Mouse (Mus musculus) embryonic facial prominence, embryonic 12.5 days (tissue): ENCODE data around the gene Rasal3. TPM values are rescaled to one million over a fixed set of nuclear protein-coding genes. Genes with fewer than 3 reads are reported as not detected.

Source experiments
- ATAC-seq: fragments of 200-750 bp; cut with Nextera tagmentation; 2 replicates; pipeline ENCODE4 v1.8.0; 2017; ENCODE audit not compliant: insufficient number of reproducible peaks, insufficient read depth, low FRiP score, low TSS enrichment
- H3K27ac ChIP-seq: fragments of 300-500 bp; sonication (generic); 2 replicates; pipeline ENCODE4 v1.5.1; 2016; ENCODE audit warnings: mild to moderate bottlenecking
- H3K27me3 ChIP-seq: fragments of 300-500 bp; sonication (generic); 2 replicates; pipeline ENCODE4 v1.6.1; 2016; ENCODE audit warnings: mild to moderate bottlenecking, moderate library complexity
- H3K36me3 ChIP-seq: fragments of 300-500 bp; sonication (generic); 2 replicates; pipeline ENCODE4 v1.6.1; 2016; ENCODE audit warnings: mild to moderate bottlenecking
- H3K4me1 ChIP-seq: fragments of 300-500 bp; sonication (generic); 2 replicates; pipeline ENCODE4 v1.6.1; 2016
- H3K4me2 ChIP-seq: fragments of 300-500 bp; sonication (generic); replicated peaks from 2 replicates; pipeline ENCODE4 v1.6.1; 2016; ENCODE audit warnings: mild to moderate bottlenecking, moderate library complexity
- H3K4me3 ChIP-seq: fragments of 300-500 bp; sonication (generic); 2 replicates; pipeline ENCODE4 v1.5.1; 2016; ENCODE audit warnings: mild to moderate bottlenecking
- H3K9ac ChIP-seq: fragments of 300-500 bp; sonication (generic); 2 replicates; pipeline ENCODE4 v1.6.1; 2016; ENCODE audit warnings: mild to moderate bottlenecking, moderate library complexity
- H3K9me3 ChIP-seq: fragments of 300-500 bp; sonication (generic); 2 replicates; pipeline ENCODE4 v1.6.1; 2016; ENCODE audit warnings: mild to moderate bottlenecking, moderate library complexity
- WGBS: fragments of 180-500 bp; shearing (Covaris S2); methylation state at CpG from one replicate; pipeline ENCODE4 v1.1.7; 2016; 5-methylcytosine and 5-hydroxymethylcytosine counted together
- polyA plus RNA-seq: library from polyadenylated mRNA; unstranded; fragments of >200 nt; fragmentation: Nextera tagmentation; extraction: Ambion mirVana; gene quantifications from 2 replicates; pipeline ENCODE4 v1.2.1, GENCODE M21; 2016

The Rasal3 gene
- polyA plus RNA-seq, 1 experiment from 2014 or later: 0.69 TPM

GRCm38 (mm10) chr17:32388370-32389100 lies 14.8 kb downstream of the Rasal3 start:
- Histone ChIP-seq H3K9ac (peak overlapping the region; percentile 71), H3K4me1 (peaks cover 6% of the 10 kb centered on the region; the same call in 1 of the 2 replicates), H3K36me3 (peaks cover 15% of the 10 kb centered on the region), H3K9me3 (no peaks in the 10 kb centered on the region), H3K27me3 (peaks cover 28% of the 10 kb centered on the region), H3K4me3 (peak overlapping the region; percentile 79), H3K4me2 (peak overlapping the region; percentile 94), H3K27ac (peak overlapping the region; percentile 72)
- ATAC-seq: peak; percentile 42; the same call in 1 of the 2 replicates
- 1% methylated on average over 23 of the region's 39 CpGs for WGBS

- Histone ChIP-seq H3K4me1 (peaks cover 6% of the 10 kb centered on the region; the same call in 1 of the 2 replicates), H3K4me2 (peak overlapping the region; percentile 94), H3K27me3 (peaks cover 22% of the 10 kb centered on the region), H3K27ac (no peak overlapping the region), H3K36me3 (peaks cover 17% of the 10 kb centered on the region), H3K4me3 (peak overlapping the region; percentile 79), H3K9ac (no peak overlapping the region), H3K9me3 (no peaks in the 10 kb centered on the region)
- 24% methylated on average over 7 of the region's 7 CpGs for WGBS
- no peak for ATAC-seq
Observed at GRCm38 (mm10) chr17:32387986-32388369, 15.4 kb downstream of the Rasal3 start.

GRCm38 (mm10) chr17:32386659-32387432 lies 16.5 kb downstream of the Rasal3 start:
- WGBS: 70% methylated on average over 9 of the region's 9 CpGs
- H3K27ac ChIP-seq: no peak overlapping the region
- H3K27me3 ChIP-seq: peaks cover 11% of the 10 kb centered on the region
- no peaks in the 10 kb centered on the region for H3K9me3 ChIP-seq
- peaks cover 17% of the 10 kb centered on the region for H3K36me3 ChIP-seq
- no peak overlapping the region for H3K4me2 ChIP-seq
- H3K4me3 ChIP-seq: no peak overlapping the region
- H3K4me1 ChIP-seq: peaks cover 6% of the 10 kb centered on the region; the same call in 1 of the 2 replicates
- no peak for ATAC-seq
- H3K9ac ChIP-seq: no peak overlapping the region

GRCm38 (mm10) chr17:32383661-32384060 lies 19.7 kb downstream of the Rasal3 start:
- WGBS: 92% methylated on average over 5 of the region's 5 CpGs
- no peak for ATAC-seq
- H3K4me2 ChIP-seq: no peak overlapping the region
- H3K27ac ChIP-seq: no peak overlapping the region
- H3K9ac ChIP-seq: no peak overlapping the region
- peaks cover 6% of the 10 kb centered on the region; the same call in 1 of the 2 replicates for H3K4me1 ChIP-seq
- H3K9me3 ChIP-seq: no peaks in the 10 kb centered on the region
- H3K4me3 ChIP-seq: no peak overlapping the region
- no peaks in the 10 kb centered on the region for H3K27me3 ChIP-seq
- H3K36me3 ChIP-seq: peaks cover 17% of the 10 kb centered on the region

- no peak overlapping the region for H3K4me3 ChIP-seq
- ATAC-seq: no peak
- 91% methylated on average over 7 of the region's 7 CpGs for WGBS
- H3K36me3 ChIP-seq: peaks cover 20% of the 10 kb centered on the region
- no peak overlapping the region for H3K4me2 ChIP-seq
- H3K9me3 ChIP-seq: no peaks in the 10 kb centered on the region
- no peak overlapping the region for H3K27ac ChIP-seq
- H3K9ac ChIP-seq: no peak overlapping the region
- no peaks in the 10 kb centered on the region for H3K4me1 ChIP-seq
- H3K27me3 ChIP-seq: no peaks in the 10 kb centered on the region
Observed at GRCm38 (mm10) chr17:32382576-32382975, 20.8 kb downstream of the Rasal3 start.

- Histone ChIP-seq H3K9ac (no peak overlapping the region), H3K9me3 (no peaks in the 10 kb centered on the region), H3K36me3 (peaks cover 18% of the 10 kb centered on the region; the same call in 1 of the 2 replicates), H3K27me3 (no peaks in the 10 kb centered on the region), H3K27ac (no peak overlapping the region), H3K4me1 (no peaks in the 10 kb centered on the region), H3K4me3 (no peak overlapping the region), H3K4me2 (no peak overlapping the region)
- 70% methylated on average over 2 of the region's 2 CpGs for WGBS
- ATAC-seq: no peak
Observed at GRCm38 (mm10) chr17:32378786-32379185, 24.6 kb downstream of the Rasal3 start.

- H3K9ac ChIP-seq: no peak overlapping the region
- no peaks in the 10 kb centered on the region for H3K27me3 ChIP-seq
- 87% methylated on average over 9 of the region's 9 CpGs for WGBS
- ATAC-seq: no peak
- no peak overlapping the region for H3K4me3 ChIP-seq
- H3K4me2 ChIP-seq: no peak overlapping the region
- peaks cover 14% of the 10 kb centered on the region; the same call in 1 of the 2 replicates for H3K36me3 ChIP-seq
- no peak overlapping the region for H3K27ac ChIP-seq
- no peaks in the 10 kb centered on the region for H3K4me1 ChIP-seq
- no peaks in the 10 kb centered on the region for H3K9me3 ChIP-seq
Observed at GRCm38 (mm10) chr17:32377137-32377536, 26.2 kb downstream of the Rasal3 start.

- Histone ChIP-seq H3K4me2 (no peak overlapping the region), H3K36me3 (peaks cover 14% of the 10 kb centered on the region; the same call in 1 of the 2 replicates), H3K27me3 (no peaks in the 10 kb centered on the region), H3K4me1 (no peaks in the 10 kb centered on the region), H3K9me3 (no peaks in the 10 kb centered on the region), H3K9ac (no peak overlapping the region), H3K27ac (0 out of 2 replicates have a peak overlapping the region, but pooled peaks have one; percentile 11), H3K4me3 (no peak overlapping the region)
- no peak for ATAC-seq
- WGBS: 85% methylated on average over 15 of the region's 15 CpGs
Observed at GRCm38 (mm10) chr17:32376475-32376874, 26.9 kb downstream of the Rasal3 start.

GRCm38 (mm10) chr17:32368991-32369578 lies 34.3 kb downstream of the Rasal3 start:
- no peaks in the 10 kb centered on the region for H3K9me3 ChIP-seq
- ATAC-seq: peak; percentile 49; the same call in 1 of the 2 replicates
- no peak overlapping the region for H3K27ac ChIP-seq
- 0 out of 2 replicates have a peak, but pooled peaks cover 7% of the 10 kb centered on the region for H3K36me3 ChIP-seq
- peak overlapping the region; percentile 27 for H3K4me3 ChIP-seq
- no peaks in the 10 kb centered on the region for H3K27me3 ChIP-seq
- peaks cover 6% of the 10 kb centered on the region; the same call in 1 of the 2 replicates for H3K4me1 ChIP-seq
- H3K9ac ChIP-seq: no peak overlapping the region
- H3K4me2 ChIP-seq: peak overlapping the region; percentile 43
- WGBS: 10% methylated on average over 13 of the region's 17 CpGs

- Histone ChIP-seq H3K4me1 (peaks cover 14% of the 10 kb centered on the region), H3K9me3 (no peaks in the 10 kb centered on the region), H3K36me3 (0 out of 2 replicates have a peak, but pooled peaks cover 7% of the 10 kb centered on the region), H3K4me3 (no peak overlapping the region), H3K27me3 (no peaks in the 10 kb centered on the region), H3K4me2 (no peak overlapping the region), H3K9ac (no peak overlapping the region), H3K27ac (no peak overlapping the region)
- no peak for ATAC-seq
- 85% methylated on average over 11 of the region's 11 CpGs for WGBS
Observed at GRCm38 (mm10) chr17:32367706-32368105, 35.7 kb downstream of the Rasal3 start.

- H3K4me3 ChIP-seq: no peak overlapping the region
- H3K27ac ChIP-seq: no peak overlapping the region
- no peak overlapping the region; the same call in 1 of the 2 replicates for H3K4me2 ChIP-seq
- H3K36me3 ChIP-seq: peaks cover 27% of the 10 kb centered on the region
- no peak for ATAC-seq
- H3K4me1 ChIP-seq: peaks cover 17% of the 10 kb centered on the region
- 80% methylated on average over 1 of the region's 1 CpGs for WGBS
- H3K9ac ChIP-seq: no peak overlapping the region
- H3K9me3 ChIP-seq: no peaks in the 10 kb centered on the region
- H3K27me3 ChIP-seq: no peaks in the 10 kb centered on the region
Observed at GRCm38 (mm10) chr17:32365296-32365695, 38.1 kb downstream of the Rasal3 start.
